Mouse (Mus musculus) thymus, postnatal 14 days (tissue): ENCODE data around the gene Gda.

ENCODE experiments used
- DNase-seq: peaks from one replicate; pipeline ENCODE4 v3.0.0; 2021

Gene Gda

GRCm38 (mm10) chr19:21473345-21473744 is at the start of gene Gda:
TSS of gene Gda (minus strand) at chr19:21473445.
- no peak for DNase-seq

GRCm38 (mm10) chr19:21520280-21520679 is 47.0 kb upstream of the Gda start:
- no peak for DNase-seq

GRCm38 (mm10) chr19:21510116-21510515 is 36.9 kb upstream of the Gda start:
- DNase-seq, result peak; percentile 16

GRCm38 (mm10) chr19:21507561-21508232 is 34.5 kb upstream of the Gda start:
- no peak for DNase-seq

- DNase-seq, result no peak
Measured at GRCm38 (mm10) chr19:21507133-21507532, 33.9 kb upstream of the Gda start.

GRCm38 (mm10) chr19:21504716-21505115 is 31.5 kb upstream of the Gda start:
- no peak for DNase-seq

GRCm38 (mm10) chr19:21499394-21499983 is 26.2 kb upstream of the Gda start:
- no peak for DNase-seq

GRCm38 (mm10) chr19:21495817-21496216 is 22.6 kb upstream of the Gda start:
- no peak for DNase-seq

- DNase-seq, result no peak
Measured at GRCm38 (mm10) chr19:21493807-21494521, 20.7 kb upstream of the Gda start.

GRCm38 (mm10) chr19:21491391-21491790 is 18.1 kb upstream of the Gda start:
- DNase-seq, result no peak

GRCm38 (mm10) chr19:21487124-21487944 is 14.1 kb upstream of the Gda start:
- DNase-seq, result no peak

- DNase-seq, result no peak
Measured at GRCm38 (mm10) chr19:21482096-21482495, 8.9 kb upstream of the Gda start.

GRCm38 (mm10) chr19:21481031-21481430 is 7.8 kb upstream of the Gda start:
- no peak for DNase-seq

GRCm38 (mm10) chr19:21480053-21480419 is 6.8 kb upstream of the Gda start:
- DNase-seq, result no peak

- no peak for DNase-seq
Measured at GRCm38 (mm10) chr19:21479183-21480052, 6.2 kb upstream of the Gda start.

- DNase-seq, result no peak
Measured at GRCm38 (mm10) chr19:21478538-21478937, 5.3 kb upstream of the Gda start.

- DNase-seq, result no peak
Measured at GRCm38 (mm10) chr19:21477780-21478179, 4.5 kb upstream of the Gda start.

GRCm38 (mm10) chr19:21476782-21477181 is 3.5 kb upstream of the Gda start:
- no peak for DNase-seq

- peak; percentile 29 for DNase-seq
Measured at GRCm38 (mm10) chr19:21472121-21472780, 994 bp downstream of the Gda start.

- no peak for DNase-seq
Measured at GRCm38 (mm10) chr19:21461221-21461960, 11.9 kb downstream of the Gda start.

- DNase-seq, result no peak
Measured at GRCm38 (mm10) chr19:21457461-21457860, 15.8 kb downstream of the Gda start.
